Mouse (Mus musculus) stomach, postnatal 0 days (tissue): ENCODE measurements at regions not wholly inside any gene's neighbourhood (a gene's known extent, or its start where the extent isn't known, plus 50 kb on each side); places are given as distances from the start of the nearest gene placed in this dataset.

Experiments used
- CTCF ChIP-seq: IDR thresholded peaks from 2 replicates; pipeline ENCODE4 v1.5.1; 2016; ENCODE audit warnings: antibody characterized with exemption, low read depth, mild to moderate bottlenecking, moderate library complexity
- EP300 ChIP-seq: optimal IDR thresholded peaks from 2 replicates; pipeline ENCODE3; 2016; ENCODE audit warnings: antibody characterized with exemption

GRCm38 (mm10) chr1:72069056-72069455, 143.1 kb downstream of the Mreg start:
- no peak for TF ChIP-seq CTCF
- no peak for TF ChIP-seq EP300
